Mouse (Mus musculus) G1E (cell line): ENCODE measurements around the gene Hipk2. TPM values are rescaled to one million over a fixed set of nuclear protein-coding genes. Genes with fewer than 3 reads are reported as not detected.
A peak's percentile ranks its signal among the peaks of the same experiment; 100 is the strongest.

ENCODE experiments used
- ATAC-seq: 2 replicates; pipeline ENCODE4 v1.8.0; 2016; ENCODE audit warnings: mild to moderate bottlenecking; ENCODE audit not compliant: insufficient number of reproducible peaks, poor library complexity, low FRiP score, severe bottlenecking; ENCODE audit errors: extremely low read depth
- DNase-seq: peaks from one replicate; pipeline ENCODE4 v3.0.0; 2012; ENCODE audit warnings: low spot score
- H3K27me3 ChIP-seq: 2 replicates; pipeline ENCODE4 v1.6.1; 2012; ENCODE audit warnings: mild to moderate bottlenecking, low read length, inconsistent platforms; ENCODE audit not compliant: insufficient read depth
- H3K36me3 ChIP-seq: replicated peaks from 2 replicates; pipeline ENCODE3; 2012; ENCODE audit warnings: mild to moderate bottlenecking, inconsistent platforms
- H3K4me1 ChIP-seq: 2 replicates; pipeline ENCODE4 v1.6.1; 2012; ENCODE audit warnings: low read depth, low read length, inconsistent platforms, mixed read lengths; ENCODE audit not compliant: insufficient read depth
- H3K4me3 ChIP-seq: 2 replicates; pipeline ENCODE4 v1.5.1; 2012; ENCODE audit warnings: low read depth, mild to moderate bottlenecking, inconsistent platforms, low read length, moderate library complexity, mixed read lengths
- H3K9me3 ChIP-seq: replicated peaks from 2 replicates; pipeline ENCODE4 v1.6.1; 2012; ENCODE audit warnings: inconsistent platforms
- CTCF ChIP-seq: IDR thresholded peaks from 2 replicates; pipeline ENCODE4 v1.5.1; 2012; ENCODE audit warnings: low read depth, low read length, inconsistent platforms, mixed read lengths
- GATA1 ChIP-seq: IDR thresholded peaks from 2 replicates; pipeline ENCODE4 v1.6.1; 2012; ENCODE audit warnings: borderline replicate concordance, low read length, inconsistent platforms, mixed read lengths
- GATA2 ChIP-seq: IDR thresholded peaks from 2 replicates; pipeline ENCODE4 v1.6.1; 2012; ENCODE audit warnings: low read depth, low read length, inconsistent platforms, borderline replicate concordance
- POLR2AphosphoS5 ChIP-seq: IDR thresholded peaks from 2 replicates; pipeline ENCODE4 v1.6.1; 2012; ENCODE audit warnings: low read depth, low read length, inconsistent platforms; ENCODE audit not compliant: insufficient replicate concordance
- TAL1 ChIP-seq: conservative IDR thresholded peaks from 2 replicates; pipeline ENCODE4 v1.6.1; 2012; ENCODE audit warnings: low read depth, low read length, inconsistent platforms, mixed read lengths
- polyA plus RNA-seq: library from polyadenylated mRNA; stranded (reverse); fragments of >175 nt; gene quantifications from 2 replicates; pipeline ENCODE4 v1.2.3, GENCODE M21; 2012
- total RNA-seq, 2 experiments: library from RNA; stranded (forward) in 1 of 2; stranded (reverse) in 1 of 2; fragments of 200-1000 nt in 1 of 2; fragments of >200 nt in 1 of 2; fragmentation: Nextera tagmentation in 1 of 2; gene quantifications; 2 replicates each; pipeline ENCODE4 v1.2.3; 2014 to 2017

The Hipk2 gene
- total and polyA plus RNA-seq, 3 experiments = 4.6 to 97.9 (median 39.6) TPM

- DNase-seq (no peak), ATAC-seq (no peak)
- no peak for TF ChIP-seq CTCF
- no peak for TF ChIP-seq TAL1
- no peak for TF ChIP-seq GATA1
- TF ChIP-seq GATA2 = no peak
- TF ChIP-seq POLR2AphosphoS5 = no peak
- no peaks in the 10 kb centered on the region for H3K27me3 ChIP-seq
- H3K36me3 ChIP-seq = peaks cover 10% of the 10 kb centered on the region
- H3K4me1 ChIP-seq = peaks cover 76% of the 10 kb centered on the region
- H3K4me3 ChIP-seq = no peak overlapping the region
- H3K9me3 ChIP-seq = no peaks in the 10 kb centered on the region
Measured at GRCm38 (mm10) chr6:38823827-38824226, 52.1 kb downstream of the Hipk2 start.

GRCm38 (mm10) chr6:38823164-38823563, 52.8 kb downstream of the Hipk2 start:
- no peak for TF ChIP-seq GATA1
- TF ChIP-seq GATA2 = no peak
- no peak for TF ChIP-seq TAL1
- TF ChIP-seq CTCF = no peak
- no peak for TF ChIP-seq POLR2AphosphoS5
- no peaks in the 10 kb centered on the region for H3K9me3 ChIP-seq
- no peak overlapping the region for H3K4me3 ChIP-seq
- H3K4me1 ChIP-seq = peaks cover 70% of the 10 kb centered on the region
- H3K27me3 ChIP-seq = no peaks in the 10 kb centered on the region
- H3K36me3 ChIP-seq = peaks cover 16% of the 10 kb centered on the region
- ATAC-seq (no peak), DNase-seq (no peak)

- peak; percentile 70 for ATAC-seq
- DNase-seq = peak; percentile 41
- Histone ChIP-seq H3K36me3 (peaks cover 24% of the 10 kb centered on the region), H3K4me3 (no peak overlapping the region), H3K9me3 (no peaks in the 10 kb centered on the region), H3K4me1 (peaks cover 56% of the 10 kb centered on the region), H3K27me3 (no peaks in the 10 kb centered on the region)
- TF ChIP-seq GATA2 (no peak), GATA1 (no peak), CTCF (no peak), TAL1 (no peak), POLR2AphosphoS5 (no peak)
Measured at GRCm38 (mm10) chr6:38821686-38822085, 54.3 kb downstream of the Hipk2 start.

- peaks cover 63% of the 10 kb centered on the region for H3K4me1 ChIP-seq
Measured at GRCm38 (mm10) chr6:38820862-38821261, 55.1 kb downstream of the Hipk2 start.

GRCm38 (mm10) chr6:38816216-38816615, 59.7 kb downstream of the Hipk2 start:
- ATAC-seq (no peak), DNase-seq (no peak)
- H3K4me3 ChIP-seq = no peak overlapping the region
- no peaks in the 10 kb centered on the region for H3K9me3 ChIP-seq
- H3K36me3 ChIP-seq = peaks cover 54% of the 10 kb centered on the region
- H3K4me1 ChIP-seq = peaks cover 43% of the 10 kb centered on the region
- no peaks in the 10 kb centered on the region for H3K27me3 ChIP-seq
- TF ChIP-seq GATA2 (no peak), CTCF (no peak), TAL1 (no peak), POLR2AphosphoS5 (no peak), GATA1 (no peak)

More at GRCm38 (mm10) chr6:38820862-38821261, 55.1 kb downstream of the Hipk2 start:
- no peak for DNase-seq
- H3K36me3 ChIP-seq = peaks cover 32% of the 10 kb centered on the region
- no peak for TF ChIP-seq GATA2
- no peak for TF ChIP-seq POLR2AphosphoS5
- no peak for TF ChIP-seq TAL1
- no peak for TF ChIP-seq CTCF
- TF ChIP-seq GATA1 = no peak
- no peaks in the 10 kb centered on the region for H3K27me3 ChIP-seq
- no peak overlapping the region for H3K4me3 ChIP-seq
- no peaks in the 10 kb centered on the region for H3K9me3 ChIP-seq
- ATAC-seq = no peak

- ATAC-seq (no peak), DNase-seq (no peak)
- Histone ChIP-seq H3K36me3 (peaks cover 57% of the 10 kb centered on the region), H3K27me3 (no peaks in the 10 kb centered on the region), H3K9me3 (no peaks in the 10 kb centered on the region), H3K4me3 (no peak overlapping the region; the same call in 1 of the 2 replicates), H3K4me1 (peaks cover 43% of the 10 kb centered on the region)
- TF ChIP-seq TAL1 (no peak), POLR2AphosphoS5 (no peak), GATA2 (no peak), CTCF (no peak), GATA1 (no peak)
Measured at GRCm38 (mm10) chr6:38815582-38815981, 60.4 kb downstream of the Hipk2 start.

GRCm38 (mm10) chr6:38814690-38815089, 61.3 kb downstream of the Hipk2 start:
- no peak for TF ChIP-seq TAL1
- Histone ChIP-seq H3K36me3 (peaks cover 57% of the 10 kb centered on the region), H3K4me1 (peaks cover 49% of the 10 kb centered on the region), H3K27me3 (no peaks in the 10 kb centered on the region), H3K9me3 (no peaks in the 10 kb centered on the region), H3K4me3 (no peak overlapping the region)
- no peak for DNase-seq
- no peak for ATAC-seq
